Mouse (Mus musculus): ENCODE data around the gene St13.

Gene St13

DNA sequence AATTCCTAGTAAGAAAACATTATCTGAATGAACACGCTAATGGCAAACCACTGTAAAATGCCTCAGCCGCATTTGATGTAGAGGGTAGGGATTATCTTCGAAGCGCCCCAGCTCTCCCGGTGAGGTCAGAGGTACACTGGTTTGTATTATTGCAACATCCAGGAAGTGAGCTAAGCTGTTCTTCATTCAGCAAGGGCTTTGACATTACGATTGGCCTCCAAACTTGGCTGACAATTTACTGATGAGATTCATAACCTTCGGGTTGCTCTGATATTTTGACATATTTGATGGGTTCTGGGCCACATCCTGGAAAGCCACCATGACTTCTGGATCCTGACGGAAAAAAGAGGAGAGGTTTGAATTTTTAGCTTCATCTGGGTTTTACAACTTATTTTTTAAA is 34.6 kb downstream of the St13 start:
- no peak for DNase-seq (ENCODE audit: low read depth, low spot score)

- no peak for DNase-seq (ENCODE audit: low read depth, low spot score)
Observed at GRCm38 (mm10) chr15:81364271-81364670, 35.6 kb downstream of the St13 start.

GRCm38 (mm10) chr15:81362501-81362900 is 37.4 kb downstream of the St13 start:
- no peak for DNase-seq (ENCODE audit: low read depth, low spot score)

GRCm38 (mm10) chr15:81361417-81362015 is 38.4 kb downstream of the St13 start:
- no peak for DNase-seq (ENCODE audit: low read depth, low spot score)

DNA sequence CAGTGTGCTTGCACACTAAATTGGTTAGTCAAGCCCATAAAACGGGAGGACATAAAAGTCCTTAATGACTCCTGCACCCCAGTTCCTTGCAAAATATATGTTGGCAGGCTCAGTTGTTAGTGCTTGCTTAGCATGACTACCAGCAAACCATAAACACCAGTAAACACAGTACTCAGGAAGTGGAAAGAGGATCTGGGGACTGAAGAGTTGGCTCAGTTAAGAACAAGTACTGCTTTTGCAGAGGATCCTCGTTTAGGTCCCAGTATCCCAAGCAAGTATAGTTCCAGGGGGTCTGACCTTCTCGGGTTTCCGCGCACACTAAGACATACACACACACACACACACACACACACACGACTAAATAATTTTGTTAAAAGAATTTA is 38.9 kb downstream of the St13 start:
- no peak for DNase-seq (ENCODE audit: low read depth, low spot score)

GRCm38 (mm10) chr15:81360345-81361021 is 39.4 kb downstream of the St13 start, which contains the start of gene Slc25a17:
Gene Slc25a17, minus strand, starts transcription at chr15:81360812.
- peak; percentile 98 for DNase-seq (ENCODE audit: low read depth, low spot score)

- no peak for DNase-seq (ENCODE audit: low read depth, low spot score)
Observed at GRCm38 (mm10) chr15:81359421-81359820, 40.5 kb downstream of the St13 start.

DNA sequence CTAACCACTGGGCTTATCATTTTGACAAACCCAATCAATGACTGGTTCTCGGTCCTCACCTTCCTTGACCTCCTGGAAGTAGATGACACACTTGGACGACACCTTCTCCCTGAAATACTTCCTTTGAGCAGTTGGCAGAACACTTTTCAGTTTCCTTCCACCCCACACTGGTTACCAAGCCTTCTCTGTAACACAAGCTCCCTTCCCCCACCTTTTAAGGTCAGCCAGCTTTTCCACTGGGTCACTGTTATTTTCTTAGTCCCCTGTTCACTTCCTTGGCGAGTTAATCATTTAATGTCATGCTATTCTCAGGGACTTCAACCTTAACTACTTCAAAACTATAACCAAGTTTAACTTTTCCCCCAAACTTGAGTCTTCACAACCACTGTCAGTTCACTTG is 40.9 kb downstream of the St13 start:
- no peak for DNase-seq (ENCODE audit: low read depth, low spot score)

DNA sequence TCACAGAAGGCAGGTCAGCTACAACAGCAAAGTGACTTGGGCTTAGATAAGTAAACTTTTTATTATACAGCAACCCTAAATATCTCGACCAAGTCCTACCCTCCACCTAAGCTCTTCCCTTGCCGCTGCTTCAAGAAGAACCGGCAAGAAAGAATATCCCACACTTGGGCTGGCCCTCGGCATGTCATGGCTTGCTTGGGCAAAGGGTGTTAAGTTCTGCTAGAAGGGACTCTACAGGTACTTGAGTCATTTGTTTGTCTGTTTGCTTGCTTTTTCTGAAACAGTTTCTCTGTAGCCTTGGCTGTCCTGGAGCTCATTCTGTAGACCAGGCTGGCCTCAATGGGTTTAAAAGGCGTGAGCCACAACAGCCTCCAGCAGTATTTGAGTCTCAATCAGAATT is 42.9 kb downstream of the St13 start:
- DNase-seq (ENCODE audit: low read depth, low spot score) = no peak

DNA sequence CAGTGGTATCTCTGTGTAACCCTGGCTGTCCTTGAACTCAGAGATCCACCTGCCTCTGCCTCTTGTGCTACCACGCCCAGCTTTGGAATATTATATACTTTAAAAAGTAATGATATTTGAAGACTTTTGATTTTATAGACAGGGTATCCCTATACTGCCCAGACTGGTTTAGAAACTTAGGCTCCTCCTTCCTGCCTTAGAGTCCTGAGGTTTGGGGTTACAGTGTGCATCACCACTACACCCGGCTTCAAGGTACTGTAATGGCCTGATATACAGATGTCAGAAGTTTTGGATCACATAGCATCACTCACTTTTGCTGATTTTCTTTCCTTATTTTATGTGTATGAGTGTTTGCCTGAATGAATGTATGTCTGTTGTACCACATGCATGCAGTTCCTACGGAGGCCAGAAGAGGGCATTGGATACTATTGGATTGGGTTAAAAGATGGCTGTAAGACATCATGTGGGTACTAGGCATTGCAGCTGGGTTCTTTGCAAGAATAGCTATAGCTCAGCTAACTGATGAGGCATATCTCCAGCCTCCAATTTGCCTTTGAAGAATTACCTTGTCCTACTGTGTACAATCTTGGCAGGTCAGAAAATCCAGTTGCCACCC is 44.6 kb downstream of the St13 start:
- peak; percentile 81 for DNase-seq (ENCODE audit: low read depth, low spot score)

GRCm38 (mm10) chr15:81352638-81353037 is 47.2 kb downstream of the St13 start:
- DNase-seq (ENCODE audit: low read depth, low spot score) = no peak

DNA sequence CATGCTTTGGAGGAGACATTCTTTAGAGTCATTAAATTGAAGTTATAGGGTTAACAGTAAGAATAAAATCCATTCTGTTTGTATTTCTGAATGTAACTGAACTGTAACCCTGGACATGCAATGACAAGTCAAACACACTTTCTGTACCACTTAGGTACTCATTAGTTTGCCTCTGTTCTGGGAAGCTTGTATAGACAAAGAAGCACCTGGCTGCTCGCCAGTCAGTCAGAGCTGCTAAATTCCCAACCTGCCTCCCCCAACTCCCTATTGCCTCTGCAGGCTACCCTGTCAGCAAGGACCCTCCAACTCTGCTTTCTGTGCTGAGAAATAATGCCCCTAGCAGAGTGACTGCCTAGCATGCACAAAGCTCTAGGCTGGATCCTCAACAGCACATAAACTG is 49.5 kb downstream of the St13 start:
- DNase-seq (ENCODE audit: low read depth, low spot score) = no peak

DNA sequence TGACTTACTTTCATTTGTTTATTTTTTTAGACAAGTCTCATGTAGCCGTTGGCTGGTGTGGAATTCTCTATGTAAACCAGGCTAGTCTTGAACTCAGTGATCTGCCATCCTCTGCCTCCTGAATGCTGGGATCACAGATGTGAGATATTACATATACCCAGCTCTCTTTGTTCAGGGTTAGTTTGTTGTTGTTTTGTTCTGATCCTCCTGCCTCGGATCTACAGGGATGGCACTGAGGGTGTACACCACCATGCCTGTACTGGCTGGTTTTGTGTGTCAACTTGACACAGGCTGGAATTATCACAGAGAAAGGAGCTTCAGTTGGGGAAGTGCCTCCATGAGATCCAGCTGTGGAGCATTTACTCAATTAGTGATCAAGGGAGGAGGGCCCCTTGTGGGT is 51.5 kb downstream of the St13 start:
- DNase-seq (ENCODE audit: low read depth, low spot score) = no peak

GRCm38 (mm10) chr15:81347466-81347865 is 52.4 kb downstream of the St13 start:
- no peak for DNase-seq (ENCODE audit: low read depth, low spot score)

- DNase-seq (ENCODE audit: low read depth, low spot score) = no peak
Observed at GRCm38 (mm10) chr15:81341426-81341825, 58.5 kb downstream of the St13 start.

DNA sequence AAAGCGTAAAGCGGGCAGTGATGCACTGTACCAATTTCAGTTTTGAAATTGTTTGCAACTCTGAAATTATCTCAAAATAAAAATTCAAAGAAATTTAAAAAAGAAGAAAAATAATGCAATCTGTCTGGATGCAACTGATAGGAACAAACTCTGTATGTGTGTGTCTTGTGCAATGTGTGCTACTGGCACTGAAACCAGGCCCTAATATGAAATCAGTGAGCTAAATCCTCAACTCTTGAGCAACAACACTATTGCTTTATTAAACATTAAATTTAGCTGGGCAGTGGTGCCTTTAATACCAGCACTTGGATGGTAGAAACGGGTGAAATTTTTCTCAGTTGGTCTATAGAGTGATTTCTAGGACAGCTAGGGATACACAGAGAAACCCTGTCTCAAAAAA is 60.7 kb downstream of the St13 start:
- no peak for DNase-seq (ENCODE audit: low read depth, low spot score)

DNA sequence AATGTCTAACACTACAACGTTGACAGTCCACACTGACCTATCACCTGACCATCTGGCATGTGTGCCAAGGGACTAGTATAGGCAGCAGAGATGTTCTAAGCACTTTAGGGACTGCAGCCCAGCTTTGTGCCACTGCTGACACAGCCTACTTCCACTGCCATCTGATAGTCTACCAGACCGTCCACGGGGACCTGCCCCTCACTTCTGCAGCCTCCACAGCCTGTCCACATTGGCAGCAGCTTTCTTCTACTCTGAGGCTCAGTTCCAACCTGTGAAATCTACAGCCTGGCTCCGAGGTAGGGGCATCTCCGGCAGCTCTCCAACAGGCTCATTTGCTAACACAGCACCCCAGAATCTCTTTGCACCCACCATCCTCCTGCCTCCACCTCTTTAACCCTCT is 63.4 kb downstream of the St13 start:
- no peak for DNase-seq (ENCODE audit: low read depth, low spot score)

GRCm38 (mm10) chr15:81332517-81332916 is 67.4 kb downstream of the St13 start:
- no peak for DNase-seq (ENCODE audit: low read depth, low spot score)

GRCm38 (mm10) chr15:81330816-81331433 is 69.0 kb downstream of the St13 start:
- no peak for DNase-seq (ENCODE audit: low read depth, low spot score)

GRCm38 (mm10) chr15:81329721-81330369 is 70.0 kb downstream of the St13 start:
- no peak for DNase-seq (ENCODE audit: low read depth, low spot score)

- DNase-seq (ENCODE audit: low read depth, low spot score) = no peak
Observed at GRCm38 (mm10) chr15:81327501-81327900, 72.4 kb downstream of the St13 start.

DNA sequence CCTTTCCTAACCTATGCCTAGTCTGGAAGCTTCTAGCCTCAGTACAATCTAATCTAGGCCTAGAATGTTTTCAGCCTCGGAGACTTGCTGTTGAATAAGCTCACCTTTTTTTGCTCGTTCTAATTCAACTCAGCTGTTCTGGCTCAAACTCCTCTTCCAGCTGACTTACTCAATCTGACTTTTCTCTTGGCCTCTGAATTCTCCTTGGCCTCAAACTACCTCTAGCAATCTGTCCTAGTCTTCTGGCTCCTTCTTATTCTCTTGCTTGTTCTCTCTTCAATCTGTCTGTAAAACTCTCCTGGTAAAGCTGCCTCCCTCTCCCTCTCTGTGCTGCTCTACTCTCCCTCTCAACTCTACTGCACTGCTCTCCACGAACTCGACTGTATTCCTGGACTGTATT is 74.9 kb downstream of the St13 start:
- DNase-seq (ENCODE audit: low read depth, low spot score) = no peak
